Mouse (Mus musculus): Measurements from ENCODE around the gene Tubg1. TPM values are rescaled to one million over a fixed set of nuclear protein-coding genes. Genes with fewer than 3 reads are reported as not detected.
"Not testable (repeated sequence)": the region's sequence is repeated elsewhere in the genome, so short reads cannot be mapped to it uniquely, and the experiment has no call there.

Gene Tubg1
- total and polyA plus RNA-seq, 3 experiments = 17.2 to 23.6 (median 22.7) TPM

GRCm38 (mm10) chr11:101119131-101119760, 492 bp upstream of the Tubg1 start:
- no peaks in the 10 kb centered on the region for H3K27me3 ChIP-seq (ENCODE audit: control insufficient read depth, insufficient read depth, low read length)
- H3K27ac ChIP-seq = peak overlapping the region; percentile 98
- H3K36me3 ChIP-seq (ENCODE audit: control insufficient read depth, insufficient read depth, low read length) = peaks cover 15% of the 10 kb centered on the region
- TF ChIP-seq EP300 (IDR thresholded peaks at IDR 0.05; ENCODE audit: insufficient read depth, low read depth, low read length) = no peak
- peak; percentile 51 for TF ChIP-seq CTCF (IDR thresholded peaks at IDR 0.05)
- peaks cover 7% of the 10 kb centered on the region for H3K4me1 ChIP-seq (ENCODE audit: control insufficient read depth, insufficient read depth, low read length)
- under 1% methylated on average over 38 of the region's 39 CpGs for WGBS
- intact Hi-C loops (cut with DNase I) = loop anchor here (2.0 kb wide), 2 partner anchors 32 to 56 kb away; partner anchors contain the start of genes Ccr10 and Mlx
- H3K79me2 ChIP-seq (replicated peaks; ENCODE audit: control insufficient read depth, insufficient read depth, low read length) = peaks cover 4% of the 10 kb centered on the region; the same call in 1 of the 2 replicates
- H3K9ac ChIP-seq (ENCODE audit: low read depth, low read length) = peak overlapping the region; percentile 91
- DNase-seq = no peak
- H3K4me3 ChIP-seq = peak overlapping the region; percentile 66

GRCm38 (mm10) chr11:101120545-101121188, 929 bp downstream of the Tubg1 start:
- WGBS = 20% methylated on average over 19 of the region's 19 CpGs
- Histone ChIP-seq H3K9ac (ENCODE audit: low read depth, low read length) (peak overlapping the region; percentile 63), H3K27ac (peak overlapping the region; percentile 84), H3K79me2 (replicated peaks; ENCODE audit: control insufficient read depth, insufficient read depth, low read length) (peaks cover 4% of the 10 kb centered on the region; the same call in 1 of the 2 replicates), H3K4me3 (peak overlapping the region; percentile 72), H3K4me1 (ENCODE audit: control insufficient read depth, insufficient read depth, low read length) (peaks cover 7% of the 10 kb centered on the region), H3K36me3 (ENCODE audit: control insufficient read depth, insufficient read depth, low read length) (peaks cover 11% of the 10 kb centered on the region), H3K27me3 (ENCODE audit: control insufficient read depth, insufficient read depth, low read length) (no peaks in the 10 kb centered on the region)
- TF ChIP-seq CTCF (IDR thresholded peaks at IDR 0.05) (no peak), POLR2A (IDR thresholded peaks at IDR 0.05; ENCODE audit: insufficient read depth, low read depth, low read length) (no peak), EP300 (IDR thresholded peaks at IDR 0.05; ENCODE audit: insufficient read depth, low read depth, low read length) (no peak)
- DNase-seq = peak in 1 of 2 experiments; percentile 53
- intact Hi-C loops (cut with DNase I) = loop anchor here (2.0 kb wide), 1 partner anchor 24 kb away; no protein-coding TSS in a partner anchor

GRCm38 (mm10) chr11:101124494-101124893, 4.8 kb downstream of the Tubg1 start:
- H3K4me3 ChIP-seq; H3K27me3 ChIP-seq (ENCODE audit: control insufficient read depth, insufficient read depth, low read length); H3K4me1 ChIP-seq (ENCODE audit: control insufficient read depth, insufficient read depth, low read length); H3K36me3 ChIP-seq (ENCODE audit: control insufficient read depth, insufficient read depth, low read length); intact Hi-C loops (cut with DNase I); DNase-seq; H3K27ac ChIP-seq; H3K9ac ChIP-seq (ENCODE audit: low read depth, low read length); H3K79me2 ChIP-seq (replicated peaks; ENCODE audit: control insufficient read depth, insufficient read depth, low read length): not testable (repeated sequence)
- WGBS = 96% methylated on average over 8 of the region's 8 CpGs

- H3K4me1 ChIP-seq (ENCODE audit: control insufficient read depth, insufficient read depth, low read length); H3K36me3 ChIP-seq (ENCODE audit: control insufficient read depth, insufficient read depth, low read length); H3K27ac ChIP-seq; H3K27me3 ChIP-seq (ENCODE audit: control insufficient read depth, insufficient read depth, low read length); H3K9ac ChIP-seq (ENCODE audit: low read depth, low read length); H3K4me3 ChIP-seq; intact Hi-C loops (cut with DNase I); DNase-seq; H3K79me2 ChIP-seq (replicated peaks; ENCODE audit: control insufficient read depth, insufficient read depth, low read length): not testable (repeated sequence)
- WGBS = 95% methylated on average over 9 of the region's 9 CpGs
These were observed 5.3 kb downstream of the Tubg1 start for GRCm38 (mm10) chr11:101125008-101125407.

- H3K27ac ChIP-seq = no peak overlapping the region
- no peaks in the 10 kb centered on the region for H3K79me2 ChIP-seq (replicated peaks; ENCODE audit: control insufficient read depth, insufficient read depth, low read length)
- H3K27me3 ChIP-seq (ENCODE audit: control insufficient read depth, insufficient read depth, low read length) = no peaks in the 10 kb centered on the region
- no peaks in the 10 kb centered on the region; the same call in 1 of the 2 replicates for H3K4me1 ChIP-seq (ENCODE audit: control insufficient read depth, insufficient read depth, low read length)
- H3K36me3 ChIP-seq (ENCODE audit: control insufficient read depth, insufficient read depth, low read length) = no peaks in the 10 kb centered on the region
- H3K4me3 ChIP-seq = no peak overlapping the region
- intact Hi-C loops (cut with DNase I) = no loop called here
- no peak for TF ChIP-seq EP300 (IDR thresholded peaks at IDR 0.05; ENCODE audit: insufficient read depth, low read depth, low read length)
- TF ChIP-seq CTCF (IDR thresholded peaks at IDR 0.05) = peak; percentile 31
- 86% methylated on average over 1 of the region's 1 CpGs for WGBS
- DNase-seq = no peak
- H3K9ac ChIP-seq (ENCODE audit: low read depth, low read length) = no peak overlapping the region
These were observed 7.3 kb downstream of the Tubg1 start for GRCm38 (mm10) chr11:101127075-101127474.

- peak; percentile 34 to 45 for DNase-seq
- intact Hi-C loops (cut with DNase I) = no loop called here
- Histone ChIP-seq H3K4me3 (no peak overlapping the region), H3K27me3 (ENCODE audit: control insufficient read depth, insufficient read depth, low read length) (no peaks in the 10 kb centered on the region), H3K79me2 (replicated peaks; ENCODE audit: control insufficient read depth, insufficient read depth, low read length) (no peaks in the 10 kb centered on the region), H3K36me3 (ENCODE audit: control insufficient read depth, insufficient read depth, low read length) (no peaks in the 10 kb centered on the region), H3K9ac (ENCODE audit: low read depth, low read length) (no peak overlapping the region), H3K4me1 (ENCODE audit: control insufficient read depth, insufficient read depth, low read length) (no peaks in the 10 kb centered on the region; the same call in 1 of the 2 replicates), H3K27ac (no peak overlapping the region; the same call in 1 of the 2 replicates)
- 67% methylated on average over 11 of the region's 11 CpGs for WGBS
- no peak for TF ChIP-seq EP300 (IDR thresholded peaks at IDR 0.05; ENCODE audit: insufficient read depth, low read depth, low read length)
- TF ChIP-seq CTCF (IDR thresholded peaks at IDR 0.05) = no peak
- no peak for TF ChIP-seq POLR2A (IDR thresholded peaks at IDR 0.05; ENCODE audit: insufficient read depth, low read depth, low read length)
These were observed 9.3 kb downstream of the Tubg1 start for GRCm38 (mm10) chr11:101128996-101129577.

All from heart, adult 2 months (tissue).